Mouse (Mus musculus): ENCODE data around the gene Farsa.

DNA sequence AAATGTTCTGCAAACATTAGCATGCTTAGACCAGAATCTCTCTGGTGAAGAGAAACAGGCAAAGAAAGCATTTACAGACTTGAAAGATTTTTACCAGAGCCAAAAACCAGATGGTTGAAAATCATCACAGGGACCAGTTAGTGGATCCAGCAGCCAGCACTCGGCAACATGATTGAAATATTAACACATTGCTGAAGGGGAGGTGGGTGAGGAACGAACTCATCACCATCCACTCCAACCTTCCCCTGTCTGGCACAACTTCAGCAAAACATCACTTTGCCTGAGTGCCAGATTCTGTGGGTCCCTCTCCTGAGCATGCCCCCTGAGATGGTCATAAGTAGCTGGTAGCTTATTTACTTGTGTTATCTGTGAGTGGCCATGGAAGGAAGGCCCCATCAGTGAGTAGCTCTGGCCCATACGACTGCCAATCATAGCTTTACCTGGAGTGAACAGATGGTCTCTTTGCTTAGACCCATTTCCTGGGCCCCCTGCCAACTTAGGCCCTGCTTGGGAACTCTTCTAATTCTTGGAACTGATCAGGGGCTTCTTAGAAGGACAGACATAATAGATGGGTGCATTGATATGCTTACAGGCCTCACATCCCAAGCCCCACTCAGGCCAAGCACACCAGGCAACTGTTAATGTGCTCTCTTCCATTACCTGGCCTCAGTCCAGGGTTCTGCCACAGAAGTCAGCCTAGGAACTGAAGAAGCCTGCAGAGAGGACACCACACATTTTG, 20.7 kb downstream of the Farsa start:
- TF ChIP-seq CTCF (IDR thresholded peaks at IDR 0.05; ENCODE audit: borderline replicate concordance, extremely low read depth, insufficient read depth, insufficient read length) (no peak), POLR2A (IDR thresholded peaks at IDR 0.05; ENCODE audit: borderline replicate concordance, extremely low read depth, insufficient read depth, insufficient read length, poor library complexity, severe bottlenecking) (no peak)
